Mouse (Mus musculus): ENCODE data around the gene Trio. TPM values are rescaled to one million over a fixed set of nuclear protein-coding genes. Genes with fewer than 3 reads are reported as not detected.

Trio gene
- polyA plus RNA-seq, 1 experiment from 2014 or later: 60.8 TPM

GRCm38 (mm10) chr15:27935772-27936746, 89.6 kb downstream of the Trio start:
- DNase-seq (ENCODE audit: low spot score) (peak; percentile 74), ATAC-seq (ENCODE audit: low read depth) (no peak)
- H3K27me3 ChIP-seq (replicated peaks; ENCODE audit: control insufficient read depth, insufficient read depth, low read length): no peaks in the 10 kb centered on the region
- H3K4me1 ChIP-seq (ENCODE audit: control insufficient read depth, insufficient read depth, low read length): peaks cover 35% of the 10 kb centered on the region
- H3K9ac ChIP-seq (ENCODE audit: low read depth, low read length): no peak overlapping the region
- H3K36me3 ChIP-seq (ENCODE audit: control insufficient read depth, insufficient read depth, low read length): no peaks in the 10 kb centered on the region
- H3K27ac ChIP-seq (replicated peaks; ENCODE audit: low read depth, low read length): peak overlapping the region; percentile 21; the same call in 1 of the 2 replicates
- H3K4me3 ChIP-seq (ENCODE audit: low read depth, low read length): no peak overlapping the region
- H3K4me2 ChIP-seq (ENCODE audit: low read depth, low read length): no peak overlapping the region
- H3K9me3 ChIP-seq (ENCODE audit: control insufficient read depth, low read length): no peaks in the 10 kb centered on the region
- WGBS: 50% methylated on average over 12 of the region's 12 CpGs

- no peaks in the 10 kb centered on the region for H3K36me3 ChIP-seq (ENCODE audit: control insufficient read depth, insufficient read depth, low read length)
- no peak overlapping the region for H3K27ac ChIP-seq (replicated peaks; ENCODE audit: low read depth, low read length)
- no peak overlapping the region for H3K9ac ChIP-seq (ENCODE audit: low read depth, low read length)
- no peaks in the 10 kb centered on the region for H3K27me3 ChIP-seq (replicated peaks; ENCODE audit: control insufficient read depth, insufficient read depth, low read length)
- 86% methylated on average over 1 of the region's 1 CpGs for WGBS
- no peak overlapping the region for H3K4me2 ChIP-seq (ENCODE audit: low read depth, low read length)
- H3K9me3 ChIP-seq (ENCODE audit: control insufficient read depth, low read length): no peaks in the 10 kb centered on the region
- DNase-seq (ENCODE audit: low spot score) (no peak), ATAC-seq (ENCODE audit: low read depth) (no peak)
- H3K4me3 ChIP-seq (ENCODE audit: low read depth, low read length): no peak overlapping the region
- peaks cover 27% of the 10 kb centered on the region for H3K4me1 ChIP-seq (ENCODE audit: control insufficient read depth, insufficient read depth, low read length)
Observed at GRCm38 (mm10) chr15:27933270-27933669, 92.4 kb downstream of the Trio start.

DNA sequence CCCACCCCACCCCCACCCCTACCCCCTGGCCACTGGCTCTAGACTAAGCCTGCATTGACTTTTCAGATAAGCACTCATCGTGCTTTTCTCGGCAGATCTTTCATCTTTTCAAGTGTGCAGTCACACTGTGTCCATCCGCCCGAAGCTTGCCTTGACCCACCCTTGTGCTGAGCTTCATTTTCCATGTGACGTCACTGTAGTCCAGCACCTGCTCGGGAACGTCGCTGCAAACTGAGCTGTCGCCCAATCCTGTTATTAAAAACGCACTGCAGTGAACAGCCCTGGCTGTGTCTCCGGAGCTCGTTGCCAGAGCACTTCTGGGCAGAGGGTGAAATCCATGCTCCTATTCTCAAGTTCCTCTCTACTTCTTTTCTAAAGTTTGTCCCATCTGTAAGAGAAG, 93.8 kb downstream of the Trio start:
- Histone ChIP-seq H3K9me3 (ENCODE audit: control insufficient read depth, low read length) (no peaks in the 10 kb centered on the region), H3K9ac (ENCODE audit: low read depth, low read length) (no peak overlapping the region), H3K36me3 (ENCODE audit: control insufficient read depth, insufficient read depth, low read length) (no peaks in the 10 kb centered on the region), H3K4me3 (ENCODE audit: low read depth, low read length) (no peak overlapping the region), H3K4me2 (ENCODE audit: low read depth, low read length) (no peak overlapping the region), H3K4me1 (ENCODE audit: control insufficient read depth, insufficient read depth, low read length) (peaks cover 13% of the 10 kb centered on the region), H3K27me3 (replicated peaks; ENCODE audit: control insufficient read depth, insufficient read depth, low read length) (no peaks in the 10 kb centered on the region), H3K27ac (replicated peaks; ENCODE audit: low read depth, low read length) (no peak overlapping the region)
- 0 out of 2 replicates have a peak, but pooled peaks have one; percentile 14 for ATAC-seq (ENCODE audit: low read depth)
- DNase-seq (ENCODE audit: low spot score): no peak
- WGBS: 82% methylated on average over 12 of the region's 12 CpGs

DNA sequence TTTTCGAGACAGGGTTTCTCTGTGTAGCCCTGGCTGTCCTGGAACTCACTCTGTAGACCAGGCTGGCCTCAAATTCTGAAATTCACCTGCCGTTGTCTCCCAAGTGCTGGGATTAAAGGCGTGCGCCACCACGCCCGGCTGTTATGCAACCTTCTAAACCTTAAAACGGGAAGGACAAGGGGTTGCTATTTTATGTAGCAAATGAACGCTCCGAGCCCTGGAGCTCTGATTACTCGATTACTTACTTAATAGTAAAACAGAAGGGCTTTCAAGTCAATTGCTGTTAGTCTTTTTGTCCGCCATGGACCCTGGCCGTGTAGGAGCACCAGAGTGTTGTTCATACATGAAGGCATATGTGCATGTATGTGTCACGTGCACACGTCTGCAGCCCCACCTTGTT, 94.2 kb downstream of the Trio start:
- no peak for ATAC-seq (ENCODE audit: low read depth)
- 93% methylated on average over 14 of the region's 14 CpGs for WGBS
- H3K4me1 ChIP-seq (ENCODE audit: control insufficient read depth, insufficient read depth, low read length): peaks cover 12% of the 10 kb centered on the region

GRCm38 (mm10) chr15:27927614-27928013, 98.0 kb downstream of the Trio start:
- Histone ChIP-seq H3K4me2 (ENCODE audit: low read depth, low read length) (no peak overlapping the region), H3K4me1 (ENCODE audit: control insufficient read depth, insufficient read depth, low read length) (peaks cover 34% of the 10 kb centered on the region), H3K27me3 (replicated peaks; ENCODE audit: control insufficient read depth, insufficient read depth, low read length) (no peaks in the 10 kb centered on the region), H3K27ac (replicated peaks; ENCODE audit: low read depth, low read length) (no peak overlapping the region), H3K36me3 (ENCODE audit: control insufficient read depth, insufficient read depth, low read length) (no peaks in the 10 kb centered on the region), H3K9me3 (ENCODE audit: control insufficient read depth, low read length) (no peaks in the 10 kb centered on the region), H3K4me3 (ENCODE audit: low read depth, low read length) (no peak overlapping the region), H3K9ac (ENCODE audit: low read depth, low read length) (no peak overlapping the region)
- DNase-seq (ENCODE audit: low spot score) (no peak), ATAC-seq (ENCODE audit: low read depth) (no peak)
- WGBS: 86% methylated on average over 6 of the region's 6 CpGs

More for the DNA sequence above, 94.2 kb downstream of the Trio start:
- Histone ChIP-seq H3K9me3 (ENCODE audit: control insufficient read depth, low read length) (no peaks in the 10 kb centered on the region), H3K9ac (ENCODE audit: low read depth, low read length) (no peak overlapping the region), H3K36me3 (ENCODE audit: control insufficient read depth, insufficient read depth, low read length) (no peaks in the 10 kb centered on the region), H3K27me3 (replicated peaks; ENCODE audit: control insufficient read depth, insufficient read depth, low read length) (no peaks in the 10 kb centered on the region), H3K4me3 (ENCODE audit: low read depth, low read length) (no peak overlapping the region), H3K4me2 (ENCODE audit: low read depth, low read length) (no peak overlapping the region), H3K27ac (replicated peaks; ENCODE audit: low read depth, low read length) (no peak overlapping the region)
- DNase-seq (ENCODE audit: low spot score): no peak

DNA sequence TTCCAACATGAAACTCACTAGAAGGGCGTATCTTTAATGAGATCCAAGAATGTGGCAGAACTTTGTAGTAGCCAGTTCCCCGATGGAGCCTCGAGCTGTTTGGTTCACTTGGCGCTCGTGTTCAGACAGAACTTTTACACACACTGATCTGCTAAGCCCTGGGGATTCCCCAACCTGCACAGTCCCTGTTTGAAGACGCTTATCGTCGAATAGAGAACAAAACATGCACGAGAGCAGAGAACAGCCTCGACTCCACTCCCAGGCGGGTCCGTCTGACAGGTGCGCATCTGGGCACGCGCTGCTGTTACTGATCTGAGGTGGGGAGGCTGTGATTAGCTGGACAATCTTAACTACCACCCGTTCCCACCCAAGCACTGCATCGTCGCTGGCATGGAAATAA, 98.7 kb downstream of the Trio start:
- Histone ChIP-seq H3K9me3 (ENCODE audit: control insufficient read depth, low read length) (no peaks in the 10 kb centered on the region), H3K36me3 (ENCODE audit: control insufficient read depth, insufficient read depth, low read length) (no peaks in the 10 kb centered on the region), H3K4me1 (ENCODE audit: control insufficient read depth, insufficient read depth, low read length) (peaks cover 39% of the 10 kb centered on the region), H3K27me3 (replicated peaks; ENCODE audit: control insufficient read depth, insufficient read depth, low read length) (no peaks in the 10 kb centered on the region), H3K27ac (replicated peaks; ENCODE audit: low read depth, low read length) (no peak overlapping the region), H3K9ac (ENCODE audit: low read depth, low read length) (no peak overlapping the region), H3K4me3 (ENCODE audit: low read depth, low read length) (no peak overlapping the region), H3K4me2 (ENCODE audit: low read depth, low read length) (no peak overlapping the region)
- ATAC-seq (ENCODE audit: low read depth) (no peak), DNase-seq (ENCODE audit: low spot score) (peak; percentile 76)
- 66% methylated on average over 18 of the region's 18 CpGs for WGBS

- ATAC-seq (ENCODE audit: low read depth) (no peak), DNase-seq (ENCODE audit: low spot score) (no peak)
- peaks cover 39% of the 10 kb centered on the region for H3K4me1 ChIP-seq (ENCODE audit: control insufficient read depth, insufficient read depth, low read length)
- WGBS: 60% methylated on average over 7 of the region's 7 CpGs
- no peak overlapping the region for H3K9ac ChIP-seq (ENCODE audit: low read depth, low read length)
- no peaks in the 10 kb centered on the region for H3K27me3 ChIP-seq (replicated peaks; ENCODE audit: control insufficient read depth, insufficient read depth, low read length)
- H3K4me2 ChIP-seq (ENCODE audit: low read depth, low read length): no peak overlapping the region
- H3K9me3 ChIP-seq (ENCODE audit: control insufficient read depth, low read length): no peaks in the 10 kb centered on the region
- H3K27ac ChIP-seq (replicated peaks; ENCODE audit: low read depth, low read length): peak overlapping the region; percentile 39; the same call in 1 of the 2 replicates
- H3K4me3 ChIP-seq (ENCODE audit: low read depth, low read length): no peak overlapping the region
- no peaks in the 10 kb centered on the region for H3K36me3 ChIP-seq (ENCODE audit: control insufficient read depth, insufficient read depth, low read length)
Observed at GRCm38 (mm10) chr15:27926450-27926849, 99.2 kb downstream of the Trio start.

GRCm38 (mm10) chr15:27925865-27926264, 99.8 kb downstream of the Trio start:
- no peaks in the 10 kb centered on the region for H3K36me3 ChIP-seq (ENCODE audit: control insufficient read depth, insufficient read depth, low read length)
- no peak overlapping the region for H3K4me3 ChIP-seq (ENCODE audit: low read depth, low read length)
- H3K9me3 ChIP-seq (ENCODE audit: control insufficient read depth, low read length): no peaks in the 10 kb centered on the region
- peaks cover 40% of the 10 kb centered on the region for H3K4me1 ChIP-seq (ENCODE audit: control insufficient read depth, insufficient read depth, low read length)
- DNase-seq (ENCODE audit: low spot score) (peak; percentile 73), ATAC-seq (ENCODE audit: low read depth) (peak; percentile 19; the same call in 1 of the 2 replicates)
- H3K27me3 ChIP-seq (replicated peaks; ENCODE audit: control insufficient read depth, insufficient read depth, low read length): no peaks in the 10 kb centered on the region
- H3K27ac ChIP-seq (replicated peaks; ENCODE audit: low read depth, low read length): peak overlapping the region; percentile 39; the same call in 1 of the 2 replicates
- no peak overlapping the region for H3K9ac ChIP-seq (ENCODE audit: low read depth, low read length)
- no peak overlapping the region for H3K4me2 ChIP-seq (ENCODE audit: low read depth, low read length)
- 18% methylated on average over 8 of the region's 8 CpGs for WGBS

Data from embryonic facial prominence, embryonic 14.5 days (tissue).